35 mouse cellular contexts compared by ENCODE assay signal in the genomic region with DNA sequence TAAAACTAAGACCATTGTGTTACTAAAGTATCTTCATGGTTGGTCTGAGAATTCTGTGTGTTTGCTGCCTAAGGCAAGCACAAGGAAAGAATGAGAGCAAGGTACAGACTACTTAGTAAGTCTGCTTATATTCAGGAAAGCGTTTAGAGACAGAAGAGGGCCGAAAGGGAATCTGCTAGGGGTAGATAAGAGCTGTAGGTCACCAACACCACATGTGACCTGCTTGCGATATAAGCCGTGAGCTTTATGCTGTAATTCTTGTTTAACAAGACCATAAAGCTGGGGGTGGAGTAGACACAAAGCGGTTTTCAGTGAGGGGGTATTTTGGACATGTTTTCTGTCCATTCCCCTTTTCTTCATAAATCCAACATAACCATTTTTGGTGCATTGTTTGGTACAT.
DNase-seq lines count a peak whose midpoint lies in the region; ATAC-seq and TF ChIP-seq lines count a peak whose summit lies in the region.
"Had no signal": no experiment of that assay in that cellular context is flagged by ENCODE, and none has a peak within 500 bp of the region (broad histone marks: within the 10 kb centered on the region; RNA-seq: fewer than 3 reads in every experiment).

No protein-coding gene starts in this region.

- DNase-seq in stomach, postnatal 0 days (ENCODE audit: low spot score) = no peak
- peak; percentile 47 to 71 (median 59) for DNase-seq in liver, embryonic 14.5 days (ENCODE audit: low read depth in 3 of 3, low spot score in 3 of 3)
- no peak for DNase-seq in forebrain, embryonic 14.5 days (ENCODE audit: low spot score)
- DNase-seq in right cerebral cortex, postnatal 10 days (ENCODE audit: low spot score in 2 of 2) = no peak
- DNase-seq: adrenal gland, adult 2 months; cerebellum, adult 11 months; cerebellum, adult 9-10 months; cerebellum, postnatal 36 days; embryo, embryonic 11 days; heart, adult 2 months; heart, postnatal 4 days; kidney, adult 2 months; kidney, postnatal 36 days; lung, adult 2 months; lung, postnatal 10 days; right cerebral cortex, postnatal 14 days; thymus, adult 18-20 months; thymus, postnatal 25 days had no signal

- H3K4me2 ChIP-seq in stomach, embryonic 15.5 days = no peak overlapping the region
- H3K4me2 ChIP-seq in stomach, postnatal 0 days (replicated peaks; ENCODE audit: low read depth) = no peak overlapping the region
- H3K4me2 ChIP-seq in liver, embryonic 14.5 days (ENCODE audit: low read depth) = peak overlapping the region; percentile 34
- no peak overlapping the region for H3K4me2 ChIP-seq in forebrain, embryonic 14.5 days (ENCODE audit: low read length)
- H3K4me2 ChIP-seq in forebrain, embryonic 16.5 days (ENCODE audit: low read length) = no peak overlapping the region
- H3K4me2 ChIP-seq: embryonic facial prominence, embryonic 12.5 days; forebrain, embryonic 12.5 days; heart, embryonic 12.5 days; hindbrain, embryonic 15.5 days; limb, embryonic 13.5 days; neural tube, embryonic 13.5 days had no signal

- no peak overlapping the region for H3K9ac ChIP-seq in stomach, embryonic 15.5 days
- H3K9ac ChIP-seq in stomach, postnatal 0 days (ENCODE audit: low read length) = no peak overlapping the region
- no peak overlapping the region for H3K9ac ChIP-seq in liver, embryonic 14.5 days (replicated peaks)
- no peak overlapping the region for H3K9ac ChIP-seq in forebrain, embryonic 14.5 days (ENCODE audit: low read length)
- H3K9ac ChIP-seq in forebrain, embryonic 16.5 days (replicated peaks; ENCODE audit: low read depth, low read length) = no peak overlapping the region
- H3K9ac ChIP-seq: embryonic facial prominence, embryonic 12.5 days; forebrain, embryonic 12.5 days; heart, embryonic 12.5 days; hindbrain, embryonic 15.5 days; limb, embryonic 13.5 days; neural tube, embryonic 13.5 days had no signal

- TF ChIP-seq EP300 in stomach, postnatal 0 days (optimal IDR thresholded peaks at IDR 0.05) = no peak
- peak; percentile 79 for TF ChIP-seq EP300 in liver, embryonic 14.5 days (IDR thresholded peaks at IDR 0.05; ENCODE audit: low read depth)

- no peaks in the 10 kb centered on the region for H3K27me3 ChIP-seq in stomach, embryonic 15.5 days (replicated peaks)
- no peaks in the 10 kb centered on the region for H3K27me3 ChIP-seq in stomach, postnatal 0 days (ENCODE audit: control insufficient read depth, insufficient read depth, low read length)
- no peaks in the 10 kb centered on the region for H3K27me3 ChIP-seq in liver, embryonic 14.5 days (ENCODE audit: control insufficient read depth, insufficient read depth, low read length)
- no peaks in the 10 kb centered on the region for H3K27me3 ChIP-seq in forebrain, embryonic 14.5 days (replicated peaks; ENCODE audit: control insufficient read depth, insufficient read depth, low read length)
- no peaks in the 10 kb centered on the region for H3K27me3 ChIP-seq in forebrain, embryonic 16.5 days (replicated peaks; ENCODE audit: control insufficient read depth, insufficient read depth, low read length)
- H3K27me3 ChIP-seq: embryonic facial prominence, embryonic 12.5 days; forebrain, embryonic 12.5 days; heart, embryonic 12.5 days; hindbrain, embryonic 15.5 days; limb, embryonic 13.5 days; neural tube, embryonic 13.5 days had no signal

- no peaks in the 10 kb centered on the region for H3K9me3 ChIP-seq in stomach, embryonic 15.5 days
- no peaks in the 10 kb centered on the region for H3K9me3 ChIP-seq in stomach, postnatal 0 days (ENCODE audit: control insufficient read depth, low read length)
- no peaks in the 10 kb centered on the region for H3K9me3 ChIP-seq in liver, embryonic 14.5 days (ENCODE audit: control insufficient read depth, low read length)
- no peaks in the 10 kb centered on the region for H3K9me3 ChIP-seq in forebrain, embryonic 14.5 days (replicated peaks; ENCODE audit: control insufficient read depth, low read length)
- H3K9me3 ChIP-seq in forebrain, embryonic 16.5 days (ENCODE audit: control insufficient read depth, low read length) = no peaks in the 10 kb centered on the region; the same call in 1 of the 2 replicates
- H3K9me3 ChIP-seq: embryonic facial prominence, embryonic 12.5 days; forebrain, embryonic 12.5 days; heart, embryonic 12.5 days; hindbrain, embryonic 15.5 days; neural tube, embryonic 13.5 days had no signal

- H3K36me3 ChIP-seq in stomach, embryonic 15.5 days = no peaks in the 10 kb centered on the region
- H3K36me3 ChIP-seq in stomach, postnatal 0 days (ENCODE audit: control insufficient read depth, insufficient read depth, low read length) = no peaks in the 10 kb centered on the region
- H3K36me3 ChIP-seq in liver, embryonic 14.5 days (replicated peaks; ENCODE audit: control insufficient read depth, insufficient read depth, low read depth) = no peaks in the 10 kb centered on the region
- H3K36me3 ChIP-seq in forebrain, embryonic 14.5 days (ENCODE audit: control insufficient read depth, insufficient read depth, low read length) = no peaks in the 10 kb centered on the region
- H3K36me3 ChIP-seq in forebrain, embryonic 16.5 days (ENCODE audit: control insufficient read depth, insufficient read depth) = no peaks in the 10 kb centered on the region
- H3K36me3 ChIP-seq: embryonic facial prominence, embryonic 12.5 days; forebrain, embryonic 12.5 days; heart, embryonic 12.5 days; hindbrain, embryonic 15.5 days; limb, embryonic 13.5 days; midbrain, embryonic 10.5 days; neural tube, embryonic 13.5 days had no signal

- peak; percentile 50; the same call in 1 of the 2 replicates for ATAC-seq in stomach, embryonic 15.5 days (ENCODE audit: insufficient read depth, low FRiP score, low read depth)
- no peak for ATAC-seq in stomach, postnatal 0 days (ENCODE audit: low FRiP score, low TSS enrichment)
- ATAC-seq in erythroid progenitor cell, adult 5-6 weeks (replicated peaks; ENCODE audit: low FRiP score, poor library complexity, severe bottlenecking) = peak; percentile 93
- ATAC-seq in liver, embryonic 14.5 days (ENCODE audit: insufficient read depth) = peak; percentile 91
- peak; percentile 83 for ATAC-seq in megakaryocyte-erythroid progenitor cell, adult 5-6 weeks (replicated peaks; ENCODE audit: low FRiP score, low TSS enrichment, poor library complexity, severe bottlenecking)
- ATAC-seq in forebrain, embryonic 14.5 days = no peak
- no peak for ATAC-seq in forebrain, embryonic 16.5 days
- ATAC-seq: activated CD4-positive, CD25-positive, alpha-beta regulatory T cell, adult 4 months; inflammation-experienced regulatory T-cells, adult 6 months; midbrain, embryonic 16.5 days had no signal

- H3K4me1 ChIP-seq in stomach, embryonic 15.5 days = no peaks in the 10 kb centered on the region
- no peaks in the 10 kb centered on the region for H3K4me1 ChIP-seq in stomach, postnatal 0 days (replicated peaks; ENCODE audit: control insufficient read depth, insufficient read depth)
- H3K4me1 ChIP-seq in liver, embryonic 14.5 days (replicated peaks; ENCODE audit: control insufficient read depth in 2 of 2, insufficient read depth in 2 of 2, low read length in 1 of 2) = peaks cover 0 to 16% of the 10 kb centered on the region in 2 experiments; a peak in 3 of 4 replicates
- H3K4me1 ChIP-seq in forebrain, embryonic 14.5 days (ENCODE audit: control insufficient read depth, insufficient read depth, low read length) = no peaks in the 10 kb centered on the region
- no peaks in the 10 kb centered on the region for H3K4me1 ChIP-seq in forebrain, embryonic 16.5 days (replicated peaks; ENCODE audit: control insufficient read depth, insufficient read depth, low read length)
- H3K4me1 ChIP-seq: embryonic facial prominence, embryonic 12.5 days; forebrain, embryonic 12.5 days; heart, embryonic 12.5 days; hindbrain, embryonic 15.5 days; limb, embryonic 13.5 days; midbrain, embryonic 10.5 days; neural tube, embryonic 13.5 days had no signal

- WGBS in stomach, embryonic 15.5 days = 75% methylated on average over 5 of the region's 5 CpGs
- 74% methylated on average over 5 of the region's 5 CpGs for WGBS in stomach, postnatal 0 days
- WGBS in liver, embryonic 14.5 days (ENCODE audit: insufficient replicate concordance) = 33% methylated on average over 5 of the region's 5 CpGs
- 84% methylated on average over 5 of the region's 5 CpGs for WGBS in forebrain, embryonic 14.5 days
- 80% methylated on average over 5 of the region's 5 CpGs for WGBS in forebrain, embryonic 16.5 days

- H3K27ac ChIP-seq in stomach, embryonic 15.5 days = no peak overlapping the region
- no peak overlapping the region for H3K27ac ChIP-seq in stomach, postnatal 0 days (replicated peaks)
- H3K27ac ChIP-seq in liver, embryonic 14.5 days = peak overlapping the region; percentile 75
- no peak overlapping the region for H3K27ac ChIP-seq in forebrain, embryonic 14.5 days (ENCODE audit: low read depth, low read length)
- no peak overlapping the region for H3K27ac ChIP-seq in forebrain, embryonic 16.5 days (ENCODE audit: low read length)
- H3K27ac ChIP-seq: embryonic facial prominence, embryonic 12.5 days; forebrain, embryonic 12.5 days; heart, adult 2 months; hindbrain, embryonic 15.5 days; layer of hippocampus, adult 2 months; limb, embryonic 13.5 days; macrophage; midbrain, embryonic 10.5 days; neural tube, embryonic 13.5 days had no signal

- H3K4me3 ChIP-seq in stomach, embryonic 15.5 days (replicated peaks) = no peak overlapping the region
- no peak overlapping the region for H3K4me3 ChIP-seq in stomach, postnatal 0 days (ENCODE audit: low read depth, low read length)
- H3K4me3 ChIP-seq in liver, embryonic 14.5 days (ENCODE audit: insufficient read depth in 1 of 2, low read depth in 2 of 2, low read length in 2 of 2) = no peak overlapping the region
- no peak overlapping the region for H3K4me3 ChIP-seq in forebrain, embryonic 14.5 days (ENCODE audit: low read depth, low read length)
- H3K4me3 ChIP-seq in forebrain, embryonic 16.5 days (replicated peaks; ENCODE audit: low read length) = no peak overlapping the region
- H3K4me3 ChIP-seq: embryonic facial prominence, embryonic 12.5 days; forebrain, embryonic 12.5 days; heart, adult 2 months; heart, embryonic 12.5 days; hindbrain, embryonic 15.5 days; layer of hippocampus, adult 2 months; limb, embryonic 13.5 days; midbrain, embryonic 10.5 days; myocyte; neural tube, embryonic 13.5 days had no signal

- no peak for TF ChIP-seq CTCF in stomach, postnatal 0 days (IDR thresholded peaks at IDR 0.05; ENCODE audit: low read depth)
- no peak for TF ChIP-seq CTCF in liver, embryonic 14.5 days (IDR thresholded peaks at IDR 0.05; ENCODE audit: low read depth)

Comparison
In these comparisons a context has a peak if more than half of its experiments do, and no peak if none do; other contexts are left out.
1. ATAC-seq: peak in stomach, embryonic 15.5 days (single experiment), erythroid progenitor cell, adult 5-6 weeks (single experiment), liver, embryonic 14.5 days (single experiment) and megakaryocyte-erythroid progenitor cell, adult 5-6 weeks (single experiment); none in stomach, postnatal 0 days (single experiment), forebrain, embryonic 14.5 days (single experiment) and forebrain, embryonic 16.5 days (single experiment).
2. DNase-seq: peak in liver, embryonic 14.5 days (3 of 3); none in stomach, postnatal 0 days (single experiment), forebrain, embryonic 14.5 days (single experiment) and right cerebral cortex, postnatal 10 days (0 of 2).